Mouse (Mus musculus) mature B cell (primary cell): ENCODE measurements around the gene Olfr725.

Source experiments
- in situ Hi-C: fragments of 300-500 bp; cut with MboI; formaldehyde crosslinking; loops from 2 replicates; pipeline ENCODE4 v1.14.3; 2019

Gene Olfr725

DNA sequence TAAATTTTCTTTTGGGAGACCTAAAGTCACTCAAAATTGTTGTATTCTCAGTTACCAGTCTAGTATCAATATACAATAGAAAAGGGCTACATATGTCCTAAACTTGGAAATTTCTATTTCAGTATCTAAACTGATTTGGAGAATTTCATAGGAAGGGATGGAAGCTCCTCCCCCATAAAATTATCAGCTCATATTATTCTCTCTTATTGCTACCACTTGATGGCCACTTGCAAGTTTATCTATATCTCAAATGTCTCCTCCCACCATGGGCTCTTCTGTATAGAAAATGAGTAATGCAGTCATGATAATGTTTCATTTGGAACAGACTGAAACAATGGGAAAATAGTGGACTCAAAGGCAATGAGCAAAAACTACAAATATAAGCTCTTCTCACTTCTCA lies at the start of gene Olfr725:
TSS of gene Olfr725 (minus strand) at position 101 of the 400 bp plus-strand sequence.
- in situ Hi-C loops, result no loop called here

DNA sequence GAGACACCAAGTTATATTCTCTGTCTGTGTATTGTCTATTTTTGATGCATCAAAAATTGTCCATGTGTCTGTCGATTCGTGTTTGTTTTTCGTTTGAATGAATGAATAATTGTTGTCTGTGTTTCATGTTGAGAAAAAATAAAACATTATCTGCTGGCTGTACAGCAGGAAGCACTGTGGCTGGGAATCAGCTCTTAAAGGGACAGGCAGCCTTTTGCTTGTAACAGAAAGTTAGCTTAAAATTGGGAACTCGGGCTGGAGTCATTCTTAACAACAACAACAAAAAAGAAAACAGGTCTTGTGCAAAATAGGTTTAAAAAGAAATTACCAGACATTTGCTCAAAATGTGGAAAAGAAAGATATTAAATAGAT lies 22.5 kb upstream of the Olfr725 start:
- in situ Hi-C loops, result no loop called here

DNA sequence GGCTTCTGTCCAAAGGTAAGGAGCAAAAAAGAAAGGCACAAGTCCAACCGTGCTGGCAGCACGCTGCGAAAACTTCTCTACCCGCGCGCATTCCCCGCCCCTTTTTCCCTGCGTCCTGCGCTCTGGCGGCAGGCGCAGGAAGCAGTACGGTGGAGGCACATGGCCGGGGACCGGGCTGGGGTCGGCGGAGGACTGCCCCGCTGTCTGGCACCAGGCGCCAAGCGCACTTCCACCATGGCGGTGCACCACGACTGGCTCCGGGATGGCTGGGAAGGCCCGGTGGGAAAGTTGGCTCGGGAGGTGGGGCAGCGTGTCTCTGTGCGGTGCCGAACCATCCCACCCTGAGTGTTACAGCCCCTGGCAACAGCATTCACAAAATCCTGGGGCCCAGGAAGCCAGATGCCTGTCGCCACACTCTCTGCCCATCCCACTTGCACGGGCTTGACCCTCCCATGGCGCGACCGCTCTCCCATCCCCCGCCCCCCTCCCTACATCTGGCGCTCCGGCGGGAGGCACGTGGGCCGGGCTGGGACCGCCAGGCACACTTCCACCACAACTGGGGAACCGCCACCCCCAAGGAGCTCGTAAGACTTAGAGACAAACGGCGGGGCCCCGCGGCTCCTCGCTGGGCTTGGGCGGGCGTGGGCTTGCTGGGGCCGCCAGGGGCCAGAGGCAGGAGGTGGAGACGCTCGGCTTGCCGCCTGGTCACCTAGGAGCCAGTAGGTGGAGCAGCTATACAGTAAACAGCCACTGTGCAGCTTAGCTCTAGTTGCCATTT lies 22.0 kb upstream of the Olfr725 start:
- in situ Hi-C loops, result no loop called here

DNA sequence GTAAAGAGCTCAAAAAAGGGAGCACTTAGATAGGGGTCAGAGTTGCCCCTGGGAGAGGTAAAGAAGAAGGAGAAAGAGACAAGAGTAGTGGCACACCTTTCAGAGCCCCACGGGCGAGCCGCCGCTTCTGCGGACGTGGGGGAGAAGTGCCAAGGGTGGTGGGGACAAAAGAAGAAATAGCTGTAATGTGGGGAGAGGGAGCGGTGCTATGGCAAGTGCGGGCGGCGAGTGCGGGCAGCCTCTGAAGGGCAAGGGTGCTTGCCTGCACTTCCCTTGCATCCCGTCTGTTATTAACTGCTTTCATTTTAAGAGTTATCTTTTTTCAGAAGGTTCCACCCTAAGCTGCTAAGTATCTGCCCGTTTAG lies 21.4 kb upstream of the Olfr725 start:
- in situ Hi-C loops, result no loop called here

DNA sequence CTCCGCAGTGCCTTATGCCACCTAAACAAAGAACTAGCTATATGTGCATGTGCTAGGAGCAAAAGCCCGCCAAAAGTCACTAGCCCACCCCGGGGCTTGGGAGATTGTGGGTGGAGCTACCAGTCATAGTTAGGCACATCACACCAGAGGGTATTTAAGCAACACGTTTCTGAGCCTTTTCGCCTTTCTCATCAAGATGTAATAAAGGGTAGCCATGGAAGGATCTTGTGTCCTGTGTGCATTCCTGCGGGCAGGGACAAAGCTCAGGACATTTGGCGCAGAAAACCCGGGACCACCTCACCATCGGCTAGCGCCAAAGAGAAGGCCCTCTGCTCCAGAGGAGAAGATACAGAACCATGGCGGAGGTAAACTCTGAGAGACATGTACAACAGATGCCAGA lies 21.0 kb upstream of the Olfr725 start:
- in situ Hi-C loops, result no loop called here

DNA sequence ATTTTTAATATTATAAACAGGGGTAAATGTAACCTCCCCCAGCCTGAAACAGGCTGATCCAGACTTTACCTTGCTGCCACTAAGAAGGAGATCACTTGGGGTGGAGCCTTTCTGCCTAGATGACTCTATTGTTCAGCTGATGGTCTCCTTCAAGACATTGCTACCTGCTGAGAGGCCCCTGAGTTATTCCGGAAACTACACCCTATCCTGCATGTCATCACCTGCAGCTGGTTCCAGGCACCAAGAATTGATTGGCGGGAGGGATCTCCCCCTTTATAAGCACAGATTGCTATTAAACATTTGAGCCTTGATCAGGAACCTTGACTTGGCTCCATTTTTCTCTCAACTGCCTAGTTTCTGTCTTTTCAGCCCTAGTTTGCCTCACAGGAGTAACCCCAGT lies 8.1 kb downstream of the Olfr725 start:
- in situ Hi-C loops, result no loop called here

DNA sequence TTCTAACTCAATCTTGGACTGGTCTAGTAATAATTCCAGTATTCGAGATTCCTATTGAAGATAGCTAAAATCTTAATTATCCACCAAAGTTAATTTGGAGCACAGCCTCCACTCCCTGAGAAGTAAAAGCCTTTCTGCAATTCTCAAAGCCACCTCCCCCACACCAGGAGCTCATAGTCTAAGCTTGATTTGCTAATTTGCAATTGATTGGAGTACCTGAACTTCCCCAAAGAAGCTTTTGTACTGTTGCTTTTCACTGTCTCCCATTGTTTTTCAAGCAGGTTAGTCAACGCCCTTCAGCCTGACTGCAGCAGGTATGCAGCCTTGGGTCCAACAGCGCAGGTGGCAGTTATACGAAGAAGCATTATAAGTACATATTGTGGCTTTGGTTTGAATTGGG lies 8.8 kb downstream of the Olfr725 start:
- in situ Hi-C loops, result no loop called here

DNA sequence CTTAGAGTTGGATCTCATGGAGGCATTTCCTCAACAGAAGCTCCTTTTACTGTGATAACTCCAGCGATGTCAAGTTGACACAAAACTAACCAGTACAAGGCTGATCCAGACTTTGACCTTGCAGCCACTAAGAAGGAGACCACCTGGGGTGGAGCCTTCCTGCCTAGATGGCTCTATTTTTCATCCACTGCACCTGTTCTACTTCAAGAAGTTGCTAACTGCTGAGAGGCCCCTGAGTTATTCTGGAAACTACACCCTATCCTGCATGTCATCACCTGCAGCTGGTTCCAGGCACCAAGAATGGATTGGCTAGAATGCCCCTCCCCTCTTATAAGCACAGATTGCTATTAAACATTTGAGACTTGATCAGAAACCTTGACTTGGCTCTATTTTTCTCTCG lies 13.8 kb downstream of the Olfr725 start:
- in situ Hi-C loops, result no loop called here
